Mouse (Mus musculus): ENCODE data around the gene Pcnx. TPM values are rescaled to one million over a fixed set of nuclear protein-coding genes. Genes with fewer than 3 reads are reported as not detected.

The Pcnx gene
- 8.8 and 9.0 TPM in 2 replicates for polyA plus RNA-seq (2015; fragmentation: Nextera tagmentation; extraction: Ambion mirVana)

- 3% methylated on average over 57 of the region's 83 CpGs for WGBS
- peak within 1 kb of the TSS; percentile 94 for H3K9ac ChIP-seq
- H3K9me3 ChIP-seq: no peaks in the 10 kb centered on the region
- H3K27me3 ChIP-seq (replicated peaks): no peaks in the 10 kb centered on the region
- H3K27ac ChIP-seq (replicated peaks): peak within 1 kb of the TSS; percentile 94
- H3K4me2 ChIP-seq: peak within 1 kb of the TSS; percentile 85
- H3K4me1 ChIP-seq: peaks cover 62% of the 10 kb centered on the region
- ATAC-seq (ENCODE audit: extremely low read depth, insufficient number of reproducible peaks, low FRiP score, low TSS enrichment): peak; percentile 72
- H3K36me3 ChIP-seq: no peaks in the 10 kb centered on the region
- H3K4me3 ChIP-seq: peak within 1 kb of the TSS; percentile 98
Observed at GRCm38 (mm10) chr12:81859351-81860307, at the start of gene Pcnx. TSS of gene Pcnx (plus strand) at chr12:81860023.

- H3K4me1 ChIP-seq: peaks cover 31% of the 10 kb centered on the region
- no peaks in the 10 kb centered on the region for H3K27me3 ChIP-seq (replicated peaks)
- ATAC-seq (ENCODE audit: extremely low read depth, insufficient number of reproducible peaks, low FRiP score, low TSS enrichment): no peak
- no peak overlapping the region for H3K27ac ChIP-seq (replicated peaks)
- no peak overlapping the region for H3K4me2 ChIP-seq
- no peaks in the 10 kb centered on the region for H3K36me3 ChIP-seq
- H3K9me3 ChIP-seq: no peaks in the 10 kb centered on the region
- no peak overlapping the region for H3K9ac ChIP-seq
- whole genome bisulfite sequencing: 40% methylated on average over 8 of the region's 8 CpGs
- H3K4me3 ChIP-seq: no peak overlapping the region
Observed at GRCm38 (mm10) chr12:81810417-81810816, 49.4 kb upstream of the Pcnx start.

GRCm38 (mm10) chr12:81814742-81815141, 45.1 kb upstream of the Pcnx start:
- Histone ChIP-seq H3K27ac (replicated peaks) (no peak overlapping the region), H3K4me3 (no peak overlapping the region)
- 81% methylated on average over 5 of the region's 5 CpGs for WGBS

GRCm38 (mm10) chr12:81816330-81817125, 43.3 kb upstream of the Pcnx start:
- ATAC-seq (ENCODE audit: extremely low read depth, insufficient number of reproducible peaks, low FRiP score, low TSS enrichment): no peak
- Histone ChIP-seq H3K36me3 (no peaks in the 10 kb centered on the region), H3K27me3 (replicated peaks) (no peaks in the 10 kb centered on the region), H3K9ac (peak overlapping the region; percentile 2; the same call in 1 of the 2 replicates), H3K4me1 (peaks cover 18% of the 10 kb centered on the region), H3K4me2 (peak overlapping the region; percentile 51), H3K27ac (replicated peaks) (peak overlapping the region; percentile 76), H3K4me3 (no peak overlapping the region), H3K9me3 (no peaks in the 10 kb centered on the region)
- WGBS: 20% methylated on average over 10 of the region's 10 CpGs

More at GRCm38 (mm10) chr12:81814742-81815141, 45.1 kb upstream of the Pcnx start:
- no peak for ATAC-seq (ENCODE audit: extremely low read depth, insufficient number of reproducible peaks, low FRiP score, low TSS enrichment)
- H3K9me3 ChIP-seq: no peaks in the 10 kb centered on the region
- peaks cover 18% of the 10 kb centered on the region for H3K4me1 ChIP-seq
- no peak overlapping the region for H3K9ac ChIP-seq
- no peak overlapping the region for H3K4me2 ChIP-seq
- no peaks in the 10 kb centered on the region for H3K27me3 ChIP-seq (replicated peaks)
- no peaks in the 10 kb centered on the region for H3K36me3 ChIP-seq

- H3K27me3 ChIP-seq (replicated peaks): no peaks in the 10 kb centered on the region
- no peaks in the 10 kb centered on the region for H3K36me3 ChIP-seq
- ATAC-seq (ENCODE audit: extremely low read depth, insufficient number of reproducible peaks, low FRiP score, low TSS enrichment): no peak
- H3K4me1 ChIP-seq: peaks cover 18% of the 10 kb centered on the region
- no peak overlapping the region for H3K4me3 ChIP-seq
- peak overlapping the region; percentile 51 for H3K4me2 ChIP-seq
- 45% methylated on average over 6 of the region's 6 CpGs for whole genome bisulfite sequencing
- H3K9ac ChIP-seq: no peak overlapping the region
- no peaks in the 10 kb centered on the region for H3K9me3 ChIP-seq
- H3K27ac ChIP-seq (replicated peaks): peak overlapping the region; percentile 76
Observed at GRCm38 (mm10) chr12:81817126-81817505, 42.7 kb upstream of the Pcnx start.

- Histone ChIP-seq H3K36me3 (no peaks in the 10 kb centered on the region), H3K9me3 (no peaks in the 10 kb centered on the region), H3K4me1 (peaks cover 18% of the 10 kb centered on the region), H3K4me2 (no peak overlapping the region), H3K27me3 (replicated peaks) (no peaks in the 10 kb centered on the region), H3K9ac (no peak overlapping the region), H3K27ac (replicated peaks) (no peak overlapping the region), H3K4me3 (no peak overlapping the region)
- no peak for ATAC-seq (ENCODE audit: extremely low read depth, insufficient number of reproducible peaks, low FRiP score, low TSS enrichment)
- WGBS: 82% methylated on average over 4 of the region's 4 CpGs
Observed at GRCm38 (mm10) chr12:81820700-81821099, 39.1 kb upstream of the Pcnx start.

GRCm38 (mm10) chr12:81822176-81822575, 37.6 kb upstream of the Pcnx start:
- H3K9ac ChIP-seq: no peak overlapping the region
- H3K27ac ChIP-seq (replicated peaks): no peak overlapping the region
- peaks cover 9% of the 10 kb centered on the region for H3K4me1 ChIP-seq
- H3K27me3 ChIP-seq (replicated peaks): no peaks in the 10 kb centered on the region
- H3K36me3 ChIP-seq: no peaks in the 10 kb centered on the region
- 78% methylated on average over 4 of the region's 4 CpGs for WGBS
- no peak overlapping the region for H3K4me2 ChIP-seq
- no peaks in the 10 kb centered on the region for H3K9me3 ChIP-seq
- no peak overlapping the region for H3K4me3 ChIP-seq
- ATAC-seq (ENCODE audit: extremely low read depth, insufficient number of reproducible peaks, low FRiP score, low TSS enrichment): no peak

GRCm38 (mm10) chr12:81822778-81823480, 36.9 kb upstream of the Pcnx start:
- H3K4me2 ChIP-seq: no peak overlapping the region
- no peaks in the 10 kb centered on the region for H3K36me3 ChIP-seq

GRCm38 (mm10) chr12:81828355-81828754, 31.5 kb upstream of the Pcnx start:
- H3K9ac ChIP-seq: no peak overlapping the region
- H3K4me3 ChIP-seq: no peak overlapping the region
- H3K4me2 ChIP-seq: no peak overlapping the region
- WGBS: 75% methylated on average over 2 of the region's 2 CpGs
- H3K27me3 ChIP-seq (replicated peaks): no peaks in the 10 kb centered on the region
- no peak overlapping the region for H3K27ac ChIP-seq (replicated peaks)
- H3K9me3 ChIP-seq: no peaks in the 10 kb centered on the region
- H3K4me1 ChIP-seq: 0 out of 2 replicates have a peak, but pooled peaks cover 4% of the 10 kb centered on the region
- no peak for ATAC-seq (ENCODE audit: extremely low read depth, insufficient number of reproducible peaks, low FRiP score, low TSS enrichment)
- H3K36me3 ChIP-seq: no peaks in the 10 kb centered on the region

More at GRCm38 (mm10) chr12:81822778-81823480, 36.9 kb upstream of the Pcnx start:
- peaks cover 8% of the 10 kb centered on the region; the same call in 1 of the 2 replicates for H3K4me1 ChIP-seq
- H3K9ac ChIP-seq: no peak overlapping the region
- no peaks in the 10 kb centered on the region for H3K27me3 ChIP-seq (replicated peaks)
- no peak for ATAC-seq (ENCODE audit: extremely low read depth, insufficient number of reproducible peaks, low FRiP score, low TSS enrichment)
- no peak overlapping the region for H3K27ac ChIP-seq (replicated peaks)
- no peaks in the 10 kb centered on the region for H3K9me3 ChIP-seq
- 72% methylated on average over 4 of the region's 4 CpGs for WGBS
- H3K4me3 ChIP-seq: no peak overlapping the region

GRCm38 (mm10) chr12:81832039-81832738, 27.6 kb upstream of the Pcnx start:
- Histone ChIP-seq H3K36me3 (no peaks in the 10 kb centered on the region), H3K4me1 (0 out of 2 replicates have a peak, but pooled peaks cover 7% of the 10 kb centered on the region), H3K27me3 (replicated peaks) (no peaks in the 10 kb centered on the region), H3K4me2 (no peak overlapping the region), H3K27ac (replicated peaks) (no peak overlapping the region), H3K9ac (no peak overlapping the region), H3K4me3 (no peak overlapping the region), H3K9me3 (no peaks in the 10 kb centered on the region)
- no peak for ATAC-seq (ENCODE audit: extremely low read depth, insufficient number of reproducible peaks, low FRiP score, low TSS enrichment)
- WGBS: 42% methylated on average over 5 of the region's 5 CpGs

All from heart, embryonic 13.5 days (tissue).